Mouse (Mus musculus) bone marrow, adult 2 months (tissue): ENCODE results near the gene Sorbs1.

ENCODE experiments used
- CTCF ChIP-seq: fragments of 200-500 bp; IDR thresholded peaks from 2 replicates; pipeline ENCODE4 v1.5.1; 2011; ENCODE audit warnings: low read length, control low read depth; ENCODE audit not compliant: control insufficient read depth, insufficient read depth
- POLR2A ChIP-seq: fragments of 200-500 bp; IDR thresholded peaks from 2 replicates; pipeline ENCODE4 v1.6.1; 2011; ENCODE audit warnings: low read depth, mild to moderate bottlenecking, control low read depth, low read length, borderline replicate concordance; ENCODE audit not compliant: control insufficient read depth

DNA sequence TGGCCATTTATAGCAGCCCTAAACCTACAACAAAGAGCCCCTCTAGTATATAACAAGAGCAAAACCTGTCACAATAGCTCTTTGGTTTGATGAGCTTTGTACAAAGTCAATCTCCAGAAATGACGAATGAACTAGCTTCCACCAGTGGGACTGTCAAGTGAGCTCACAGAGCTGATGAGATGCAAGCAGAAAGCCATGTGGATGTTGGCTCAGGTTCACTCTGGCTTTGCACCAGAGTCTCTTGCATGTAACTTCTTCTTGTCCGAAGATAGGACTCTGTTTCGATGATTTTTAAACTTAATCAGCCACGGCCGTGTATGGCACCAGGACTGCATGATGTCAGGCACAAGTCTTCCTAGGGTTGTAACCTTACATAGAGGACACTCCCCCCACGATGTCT, 133.6 kb downstream of the Sorbs1 start:
- TF ChIP-seq CTCF (no peak), POLR2A (no peak)
